Mouse (Mus musculus) gastrocnemius, adult 8-10 months (tissue): ENCODE results near the gene Sap30bp. TPM values are rescaled to one million over a fixed set of nuclear protein-coding genes. Genes with fewer than 3 reads are reported as not detected.
A peak's percentile ranks its signal among the peaks of the same experiment; 100 is the strongest.

ENCODE experiments used
- DNase-seq, 2 experiments: peaks; one replicate each; pipeline ENCODE4 v3.0.0; 2022; ENCODE audit warnings: low spot score in 2 of 2
- total RNA-seq, 4 experiments: library from RNA; stranded (reverse); gene quantifications; 2 replicates each; pipeline ENCODE4 v1.2.4; 2022

Gene Sap30bp
- total RNA-seq, 4 experiments from 2014 or later: 7.7 to 15.7 (median 9.7) TPM

- peak; percentile 42 to 57 for DNase-seq
Observed at GRCm38 (mm10) chr11:115999538-116000143, 66.6 kb downstream of the Sap30bp start.

- no peak for DNase-seq
Observed at GRCm38 (mm10) chr11:116000607-116001006, 67.5 kb downstream of the Sap30bp start.

DNA sequence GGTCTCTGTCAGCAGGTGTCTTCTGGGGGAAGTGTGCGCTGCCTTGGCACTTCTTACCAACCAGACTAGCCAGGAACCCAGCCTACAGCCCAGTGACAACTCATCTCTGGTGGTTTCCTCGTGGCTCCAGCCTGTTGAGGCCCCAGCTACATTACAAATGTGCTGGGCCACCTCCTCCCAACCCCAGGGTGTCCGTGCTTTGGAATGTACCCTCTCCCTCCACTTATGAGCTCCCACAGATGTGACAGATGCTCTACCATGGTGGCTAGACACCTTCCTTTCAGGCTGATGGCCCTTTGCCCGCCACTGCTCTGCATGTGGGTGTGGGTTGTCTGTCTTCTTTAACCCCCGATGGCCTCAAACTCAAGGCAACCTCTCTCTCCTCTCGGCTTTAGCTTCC is 68.6 kb downstream of the Sap30bp start:
- no peak for DNase-seq

DNA sequence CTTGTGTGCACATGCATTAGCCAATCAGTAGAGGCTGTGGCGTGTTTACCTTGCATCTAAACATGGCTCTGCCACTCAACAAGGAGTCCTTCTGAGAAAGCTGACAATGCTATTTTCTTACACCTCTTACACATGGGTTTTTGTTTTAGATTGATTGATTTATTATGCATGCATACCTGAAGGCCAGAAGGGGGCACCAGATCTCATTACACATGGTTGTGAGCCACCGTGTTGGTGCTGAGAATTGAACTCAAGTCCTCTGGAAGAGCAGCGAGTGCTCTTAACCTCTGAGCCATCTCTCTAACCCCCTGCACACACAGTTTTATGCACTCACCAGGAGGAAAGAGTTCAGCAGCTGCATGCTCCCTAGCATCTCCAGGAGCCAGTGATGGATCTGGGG is 69.8 kb downstream of the Sap30bp start:
- DNase-seq: no peak

DNA sequence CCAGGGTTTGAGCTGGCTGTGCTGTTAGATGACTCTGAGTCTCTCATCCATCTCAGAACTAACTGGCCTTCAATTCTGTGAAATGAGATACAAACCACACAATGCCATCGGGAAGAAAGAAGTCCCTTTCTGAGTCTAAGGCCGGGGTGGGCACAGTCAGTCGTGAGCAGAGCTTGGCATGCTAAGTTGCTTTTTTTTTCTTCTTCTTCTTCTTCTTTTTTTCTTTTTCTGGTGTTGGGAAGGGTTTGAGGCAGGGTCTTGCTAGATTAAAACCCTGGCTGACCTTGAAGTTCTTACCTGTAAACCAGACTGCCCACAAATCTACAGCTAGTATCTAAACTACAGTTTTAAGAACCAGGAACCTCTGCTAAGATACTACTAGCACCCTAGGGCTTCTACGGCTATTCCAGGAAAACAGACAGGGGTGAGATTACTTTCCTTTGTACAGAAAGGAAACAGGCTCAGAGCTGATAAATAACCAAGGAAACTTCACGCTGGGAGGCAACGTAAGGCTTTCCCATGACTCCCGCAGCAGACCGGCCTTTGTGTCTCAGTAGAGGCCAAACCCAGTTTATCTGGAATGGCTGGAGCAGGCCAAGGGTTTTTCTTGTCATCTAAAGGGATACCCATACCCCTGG is 71.2 kb downstream of the Sap30bp start:
- no peak for DNase-seq

DNA sequence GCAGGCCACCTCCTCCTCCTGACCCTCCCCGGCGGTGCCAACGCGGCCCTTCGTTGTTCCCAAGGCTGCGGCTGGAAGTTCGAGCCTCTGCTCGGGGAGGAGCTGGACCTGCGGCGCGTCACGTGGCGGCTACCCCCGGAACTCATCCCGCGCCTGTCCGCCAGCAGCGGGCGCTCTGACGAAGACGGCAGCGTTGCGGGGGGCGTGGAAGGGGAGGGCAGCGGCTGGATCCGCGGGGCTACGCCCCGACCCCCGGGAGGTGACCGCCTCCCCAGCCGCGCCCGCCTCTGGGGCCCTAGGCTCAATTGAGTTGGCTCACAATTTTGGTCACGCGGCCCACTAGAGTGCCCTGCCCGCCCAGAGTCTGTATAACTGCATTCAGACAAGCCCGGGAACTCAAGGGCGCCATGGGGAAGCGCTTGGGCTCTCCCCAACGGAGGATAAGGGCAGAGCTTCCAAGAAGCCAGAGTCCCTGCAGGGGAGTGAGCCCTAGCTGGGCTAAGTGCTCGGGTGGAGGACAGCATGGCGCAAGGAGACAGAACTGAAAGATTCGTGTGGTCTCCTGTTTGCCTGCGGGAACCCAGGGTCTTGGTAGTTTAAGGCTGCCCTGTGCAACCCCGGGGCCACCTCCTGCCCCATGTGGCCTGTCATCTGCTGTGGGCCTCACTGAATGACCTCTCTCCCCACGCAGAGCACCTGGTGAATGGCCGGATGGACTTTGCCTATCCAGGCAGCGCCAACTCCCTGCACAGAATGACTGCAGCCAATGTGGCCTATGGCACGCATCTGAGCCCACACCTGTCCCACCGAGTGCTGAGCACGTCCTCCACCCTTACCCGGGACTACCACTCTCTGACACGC is 72.0 kb downstream of the Sap30bp start:
- peak; percentile 40 to 64 for DNase-seq

- no peak for DNase-seq
Observed at GRCm38 (mm10) chr11:116005701-116006419, 72.8 kb downstream of the Sap30bp start.

DNA sequence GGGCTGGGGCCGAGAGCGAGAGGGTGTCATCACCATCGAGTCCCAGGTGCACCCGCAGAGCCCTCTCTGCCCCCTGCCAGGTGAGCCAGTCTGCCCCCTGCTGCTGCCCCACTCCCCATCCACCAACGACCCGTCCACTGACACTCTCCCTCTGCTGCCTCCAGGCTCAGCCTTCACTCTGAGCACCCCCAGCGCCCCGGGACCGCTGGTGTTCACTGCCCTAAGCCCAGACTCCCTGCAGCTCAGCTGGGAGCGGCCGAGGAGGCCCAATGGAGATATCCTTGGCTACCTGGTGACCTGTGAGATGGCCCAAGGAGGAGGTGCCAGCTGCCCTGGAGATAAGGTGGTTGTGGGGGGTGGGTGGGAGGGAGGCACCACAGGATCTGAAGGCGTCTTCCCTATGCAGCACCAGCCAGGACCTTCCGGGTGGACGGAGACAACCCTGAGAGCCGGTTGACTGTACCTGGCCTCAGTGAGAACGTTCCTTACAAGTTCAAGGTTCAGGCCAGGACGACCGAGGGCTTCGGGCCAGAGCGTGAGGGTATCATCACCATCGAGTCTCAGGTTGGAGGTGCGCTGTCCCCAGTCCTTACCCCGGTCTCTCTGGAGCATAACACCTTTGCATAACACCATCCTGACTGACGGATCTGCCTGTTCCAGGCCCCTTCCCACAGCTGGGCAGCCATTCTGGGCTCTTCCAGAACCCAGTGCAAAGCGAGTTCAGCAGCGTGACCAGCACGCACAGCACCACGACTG is 74.2 kb downstream of the Sap30bp start:
- no peak for DNase-seq

DNA sequence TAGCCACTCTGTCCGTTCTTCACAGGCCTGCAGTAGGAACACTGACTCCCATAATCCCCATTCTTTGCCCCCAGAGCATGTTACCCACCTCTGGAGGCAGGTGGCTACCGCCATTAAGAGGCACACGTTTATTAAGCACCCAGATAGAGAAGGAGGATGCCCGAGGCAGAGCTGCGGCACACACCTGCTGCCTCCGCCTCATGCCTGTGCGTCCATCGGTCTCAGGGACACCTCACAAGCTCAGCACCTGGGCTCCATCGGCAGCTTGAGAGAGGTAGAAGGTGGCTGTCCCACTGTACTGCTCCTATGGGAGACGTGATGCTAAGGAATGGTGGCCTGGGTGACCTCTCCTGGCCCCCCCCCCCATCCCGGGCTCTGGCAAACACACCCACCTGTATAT is 75.3 kb downstream of the Sap30bp start:
- DNase-seq: no peak

- DNase-seq: no peak
Observed at GRCm38 (mm10) chr11:116008832-116009375, 75.8 kb downstream of the Sap30bp start.

DNA sequence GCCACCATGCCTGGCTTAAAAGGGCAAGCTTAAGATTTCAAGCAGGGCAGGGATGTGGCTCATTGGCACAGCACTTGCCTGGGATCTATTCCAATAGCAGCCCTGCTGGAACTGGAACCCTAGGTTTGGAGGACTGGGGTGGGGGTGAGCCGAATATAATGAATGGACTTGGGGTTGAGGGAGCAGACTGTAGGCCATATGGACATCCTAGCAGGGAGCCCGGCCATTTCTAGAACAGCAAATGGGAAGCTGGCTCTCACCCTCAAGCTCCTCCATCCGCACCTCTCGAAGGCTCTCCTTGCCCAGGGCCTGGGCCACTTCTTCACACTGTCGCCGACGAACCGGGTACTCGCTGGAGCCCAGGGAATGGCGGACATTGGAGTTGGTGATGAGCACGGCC is 76.6 kb downstream of the Sap30bp start:
- no peak for DNase-seq

- DNase-seq: no peak
Observed at GRCm38 (mm10) chr11:116010146-116010545, 77.1 kb downstream of the Sap30bp start.

DNA sequence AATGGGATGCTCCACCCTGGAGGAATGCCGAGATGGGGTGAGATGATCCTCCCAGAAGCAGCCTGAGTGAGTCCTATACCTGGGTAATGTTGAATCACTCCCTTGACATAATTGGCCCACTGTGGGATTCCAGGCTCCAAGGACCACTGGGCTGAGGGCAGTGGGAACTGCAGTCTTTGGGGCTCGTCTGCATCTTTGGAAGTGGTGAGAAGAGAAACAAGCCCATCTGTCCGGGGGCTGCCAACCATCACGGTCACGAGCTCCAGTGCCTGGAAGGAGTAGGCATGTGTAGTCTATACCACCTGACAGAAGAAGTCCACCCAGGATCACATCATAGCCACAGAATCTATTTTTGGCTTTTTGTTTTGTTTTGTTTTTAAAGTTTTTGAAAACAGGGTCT is 77.9 kb downstream of the Sap30bp start:
- DNase-seq: no peak

GRCm38 (mm10) chr11:116011529-116012261 is 78.6 kb downstream of the Sap30bp start:
- no peak for DNase-seq

GRCm38 (mm10) chr11:116012262-116012947 is 79.3 kb downstream of the Sap30bp start, which contains the start of gene Galk1:
Gene Galk1, minus strand, starts transcription at chr11:116012719.
- DNase-seq: peak; percentile 82 to 89

GRCm38 (mm10) chr11:116014821-116015220 is 81.7 kb downstream of the Sap30bp start:
- no peak for DNase-seq
